Mouse (Mus musculus): ENCODE measurements around the gene Gif.

Gif gene

GRCm38 (mm10) chr19:11794447-11794846, 47.1 kb downstream of the Gif start:
- no peak for DNase-seq (ENCODE audit: low read depth, low spot score)

- DNase-seq (ENCODE audit: low read depth, low spot score) = peak; percentile 7
Observed at GRCm38 (mm10) chr19:11800531-11801315, 53.4 kb downstream of the Gif start.

GRCm38 (mm10) chr19:11804423-11804822, 57.1 kb downstream of the Gif start:
- no peak for DNase-seq (ENCODE audit: low read depth, low spot score)

- DNase-seq (ENCODE audit: low read depth, low spot score) = no peak
Observed at GRCm38 (mm10) chr19:11807251-11807650, 59.9 kb downstream of the Gif start.

- DNase-seq (ENCODE audit: low read depth, low spot score) = no peak
Observed at GRCm38 (mm10) chr19:11807822-11808221, 60.5 kb downstream of the Gif start.

- DNase-seq (ENCODE audit: low read depth, low spot score) = no peak
Observed at GRCm38 (mm10) chr19:11808452-11808851, 61.1 kb downstream of the Gif start.

GRCm38 (mm10) chr19:11810003-11810758, 62.8 kb downstream of the Gif start:
- DNase-seq (ENCODE audit: low read depth, low spot score) = no peak

GRCm38 (mm10) chr19:11810856-11811255, 63.5 kb downstream of the Gif start:
- no peak for DNase-seq (ENCODE audit: low read depth, low spot score)

- no peak for DNase-seq (ENCODE audit: low read depth, low spot score)
Observed at GRCm38 (mm10) chr19:11811688-11812365, 64.5 kb downstream of the Gif start.
